Mouse (Mus musculus) liver, embryonic 14.5 days (tissue): ENCODE measurements around the gene Ntm.

Experiments
- CTCF ChIP-seq: IDR thresholded peaks from 2 replicates; pipeline ENCODE4 v1.5.1; 2016; ENCODE audit warnings: antibody characterized with exemption, low read depth, control low read depth
- EP300 ChIP-seq: IDR thresholded peaks from 2 replicates; pipeline ENCODE4 v1.6.1; 2016; ENCODE audit warnings: antibody characterized with exemption, low read depth

DNA sequence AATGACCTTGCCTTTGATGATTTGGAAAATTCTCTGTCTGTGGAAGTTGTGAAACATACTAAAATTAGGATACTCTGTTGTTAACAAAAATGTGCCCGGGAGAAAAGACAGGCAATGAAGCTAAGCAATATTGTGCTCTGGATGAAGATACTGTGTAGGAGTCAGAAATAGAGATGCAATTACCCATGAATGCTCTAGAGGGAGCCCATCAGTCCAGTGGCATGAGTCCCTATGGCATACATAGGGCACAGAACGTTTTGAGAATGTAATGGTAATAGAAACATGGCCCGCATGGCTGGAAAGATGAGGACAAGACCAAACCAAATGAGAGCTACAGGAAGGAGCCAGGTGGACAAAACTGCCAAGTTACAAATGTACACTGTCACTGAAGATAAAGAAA lies 712.1 kb downstream of the Ntm start:
- TF ChIP-seq CTCF (no peak), EP300 (no peak)
